Mouse (Mus musculus) lung, adult 2 months (tissue): ENCODE measurements around the gene Rnf220.

Experiments
- CTCF ChIP-seq: fragments of 200-500 bp; IDR thresholded peaks from 2 replicates; pipeline ENCODE4 v1.5.1; 2011; ENCODE audit warnings: mild to moderate bottlenecking, low read length, control low read depth; ENCODE audit not compliant: insufficient read depth
- POLR2A ChIP-seq: fragments of 200-500 bp; IDR thresholded peaks from 2 replicates; pipeline ENCODE4 v1.6.1; 2011; ENCODE audit warnings: low read depth, mild to moderate bottlenecking, control low read depth, low read length, borderline replicate concordance; ENCODE audit errors: extremely low read depth

GRCm38 (mm10) chr4:117272459-117272858, 224.4 kb downstream of the Rnf220 start:
- no peak for TF ChIP-seq CTCF
- no peak for TF ChIP-seq POLR2A
